Comparison of ENCODE assay signal across 25 mouse cellular contexts in the genomic region with DNA sequence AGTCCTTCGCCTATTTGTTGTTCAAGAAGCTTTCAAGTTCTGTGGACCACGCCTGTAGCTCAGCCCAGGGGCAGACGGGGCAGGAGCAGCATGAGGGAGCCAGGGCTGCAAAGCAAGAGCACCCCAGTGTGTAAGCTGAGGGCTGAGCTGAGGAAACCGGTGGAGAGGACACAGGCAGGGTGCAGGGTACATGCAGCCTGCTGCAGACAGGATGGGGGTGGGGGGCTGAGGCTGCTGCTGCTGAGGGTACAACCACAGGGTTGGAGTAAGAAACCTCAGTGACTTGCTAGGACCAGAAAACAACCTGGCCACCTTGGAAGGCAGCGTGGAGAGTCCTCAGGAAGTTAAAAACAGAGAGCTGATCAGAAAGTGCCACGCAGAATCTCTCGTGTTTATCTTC. TPM values are rescaled to one million over a fixed set of nuclear protein-coding genes. Genes with fewer than 3 reads are reported as not detected.
A peak's percentile ranks its signal among the peaks of the same experiment; 100 is the strongest.
DNase-seq lines count a peak whose midpoint lies in the region; ATAC-seq lines count a peak whose summit lies in the region.
"Had no signal": no experiment of that assay in that cellular context is flagged by ENCODE, and none has a peak within 500 bp of the region (broad histone marks: within the 10 kb centered on the region; RNA-seq: fewer than 3 reads in every experiment).

No protein-coding gene starts in this region.

- H3K27me3 ChIP-seq in limb, embryonic 11.5 days (ENCODE audit: control insufficient read depth, insufficient read depth, low read length), result 0 out of 2 replicates have a peak, but pooled peaks cover 2% of the 10 kb centered on the region
- peaks cover 5% of the 10 kb centered on the region; the same call in 1 of the 2 replicates for H3K27me3 ChIP-seq in limb, embryonic 10.5 days (ENCODE audit: low read depth, poor library complexity, severe bottlenecking)
- H3K27me3 ChIP-seq: embryonic facial prominence, embryonic 12.5 days; forebrain, embryonic 13.5 days; forebrain, embryonic 15.5 days had no signal

- H3K9ac ChIP-seq in limb, embryonic 11.5 days (ENCODE audit: low read length), result 0 out of 2 replicates have a peak overlapping the region, but pooled peaks have one; percentile 4
- H3K9ac ChIP-seq: embryonic facial prominence, embryonic 12.5 days; forebrain, embryonic 13.5 days; forebrain, embryonic 15.5 days had no signal

- H3K4me3 ChIP-seq in limb, embryonic 11.5 days (ENCODE audit: low read depth, low read length), result no peak overlapping the region
- H3K4me3 ChIP-seq in limb, embryonic 10.5 days, result no peak overlapping the region
- H3K4me3 ChIP-seq: embryonic facial prominence, embryonic 10.5 days; embryonic facial prominence, embryonic 12.5 days; forebrain, embryonic 13.5 days; forebrain, embryonic 15.5 days had no signal

- no peak for ATAC-seq in limb, embryonic 11.5 days (ENCODE audit: insufficient number of reproducible peaks, low FRiP score, low TSS enrichment, low read depth)
- ATAC-seq in frontal cortex, adult (ENCODE audit: low TSS enrichment), result no peak
- ATAC-seq: CD4-positive, CD25-positive, alpha-beta regulatory T cell, adult 4 months; forebrain, embryonic 13.5 days; forebrain, embryonic 15.5 days had no signal

- 65% methylated on average over 7 of the region's 7 CpGs for WGBS in limb, embryonic 11.5 days
- 67% methylated on average over 7 of the region's 7 CpGs for WGBS in limb, embryonic 10.5 days

- no peaks in the 10 kb centered on the region for H3K36me3 ChIP-seq in limb, embryonic 11.5 days (ENCODE audit: control insufficient read depth, insufficient read depth, low read length)
- no peaks in the 10 kb centered on the region for H3K36me3 ChIP-seq in limb, embryonic 10.5 days
- H3K36me3 ChIP-seq: embryonic facial prominence, embryonic 10.5 days; embryonic facial prominence, embryonic 12.5 days; forebrain, embryonic 15.5 days; G1E had no signal

- H3K4me1 ChIP-seq in limb, embryonic 11.5 days (ENCODE audit: control insufficient read depth, insufficient read depth, low read length), result no peaks in the 10 kb centered on the region
- H3K4me1 ChIP-seq in limb, embryonic 10.5 days, result peaks cover 14% of the 10 kb centered on the region

- no peaks in the 10 kb centered on the region for H3K9me3 ChIP-seq in limb, embryonic 11.5 days (ENCODE audit: control insufficient read depth, low read length)
- H3K9me3 ChIP-seq in limb, embryonic 10.5 days (replicated peaks), result no peaks in the 10 kb centered on the region
- H3K9me3 ChIP-seq: embryonic facial prominence, embryonic 10.5 days; embryonic facial prominence, embryonic 12.5 days; forebrain, embryonic 13.5 days; forebrain, embryonic 15.5 days; G1E had no signal

- no peak for DNase-seq in limb, embryonic 11.5 days (ENCODE audit: low spot score)
- no peak for DNase-seq in limb, embryonic 10.5 days (ENCODE audit: low spot score)
- DNase-seq in thymus, postnatal 0 days (ENCODE audit: low spot score), result peak; percentile 25
- DNase-seq in thymus, postnatal 25 days, result peak; percentile 35
- DNase-seq in thymus, postnatal 4 days, result peak; percentile 56
- no peak for DNase-seq in urinary bladder, postnatal 14 days (ENCODE audit: low spot score)
- no peak for DNase-seq in MN1 (ENCODE audit: low spot score)
- DNase-seq: adrenal gland, adult 2 months; adrenal gland, postnatal 10 days; adrenal gland, postnatal 25 days; B cell, adult 2 months; cerebellum, adult 11-12 months; cerebellum, adult 2 months; cerebellum, adult 9-10 months; cerebellum, postnatal 10 days; cerebellum, postnatal 25 days had no signal

- no peak overlapping the region for H3K4me2 ChIP-seq in limb, embryonic 11.5 days (ENCODE audit: low read depth, severe bottlenecking)
- H3K4me2 ChIP-seq: embryonic facial prominence, embryonic 12.5 days; forebrain, embryonic 13.5 days; forebrain, embryonic 15.5 days had no signal

- no peak overlapping the region for H3K27ac ChIP-seq in limb, embryonic 11.5 days (replicated peaks; ENCODE audit: low read depth, low read length)
- H3K27ac ChIP-seq in limb, embryonic 10.5 days, result no peak overlapping the region
- H3K27ac ChIP-seq: embryonic facial prominence, embryonic 10.5 days; embryonic facial prominence, embryonic 12.5 days; forebrain, embryonic 13.5 days; forebrain, embryonic 15.5 days had no signal

RNA-seq across cellular contexts. Expression of a gene that starts 8.0 kb away (rescaled TPM):
- polyA plus RNA-seq in limb, embryonic 11.5 days (2014; fragmentation: Nextera tagmentation; extraction: Ambion mirVana), result not detected in 2 replicates
- polyA plus RNA-seq in limb, embryonic 10.5 days (2016; fragmentation: Nextera tagmentation; extraction: Ambion mirVana), result 0.21 TPM in 1 of 2 replicates, not detected in the other
- polyA plus RNA-seq in thymus, postnatal 0 days (2015; fragmentation: Nextera tagmentation; extraction: Ambion mirVana), result 0.90 and 1.0 TPM in 2 replicates
- polyA plus RNA-seq: cerebellum, adult 2 months; cortical plate, adult 2 months; G1E had no signal

RNA-seq across cellular contexts. Expression of a gene that starts 21.9 kb away (rescaled TPM):
- polyA plus RNA-seq in limb, embryonic 11.5 days (2014; fragmentation: Nextera tagmentation; extraction: Ambion mirVana), result 0.56 and 1.1 TPM in 2 replicates
- polyA plus RNA-seq in limb, embryonic 10.5 days (2016; fragmentation: Nextera tagmentation; extraction: Ambion mirVana), result 1.9 and 2.2 TPM in 2 replicates
- 0.84 and 2.0 TPM in 2 replicates for polyA plus RNA-seq in thymus, postnatal 0 days (2015; fragmentation: Nextera tagmentation; extraction: Ambion mirVana)
- polyA plus RNA-seq: adrenal gland, adult 2 months; brain, embryonic 14.5 days; cerebellum, adult 2 months; cortical plate, adult 2 months; G1E had no signal

RNA-seq across cellular contexts. Expression of a gene that starts 39.9 kb away (rescaled TPM):
- polyA plus RNA-seq in limb, embryonic 11.5 days (2014; fragmentation: Nextera tagmentation; extraction: Ambion mirVana), result 74.6 and 78.9 TPM in 2 replicates
- polyA plus RNA-seq in limb, embryonic 10.5 days (2016; fragmentation: Nextera tagmentation; extraction: Ambion mirVana), result 78.6 and 79.5 TPM in 2 replicates
- polyA plus RNA-seq in thymus, postnatal 0 days (2015; fragmentation: Nextera tagmentation; extraction: Ambion mirVana), result 132 and 144 TPM in 2 replicates

Comparison
In these comparisons a context has a peak if more than half of its experiments do, and no peak if none do; other contexts are left out.
1. DNase-seq: peak in thymus, postnatal 0 days (single experiment), thymus, postnatal 25 days (single experiment) and thymus, postnatal 4 days (single experiment); none in limb, embryonic 11.5 days (single experiment), limb, embryonic 10.5 days (single experiment), urinary bladder, postnatal 14 days (single experiment) and MN1 (single experiment).